Mouse (Mus musculus): ENCODE results near the gene 1700029P11Rik.

GRCm38 (mm10) chr15:82027726-82028125 lies 47.4 kb downstream of the 1700029P11Rik start:
- TF ChIP-seq FLI1 (IDR thresholded peaks at IDR 0.05; ENCODE audit: low read length) (no peak), GATA1 (IDR thresholded peaks at IDR 0.05; ENCODE audit: borderline replicate concordance, low read length) (no peak)
